Mouse (Mus musculus) thymus, postnatal 25 days (tissue): ENCODE data around the gene Olfr624.
"Not testable (repeated sequence)": the region's sequence is repeated elsewhere in the genome, so short reads cannot be mapped to it uniquely, and the experiment has no call there.

Experiments used
- DNase-seq: peaks from one replicate; pipeline ENCODE4 v3.0.0; 2022

Olfr624 gene

DNA sequence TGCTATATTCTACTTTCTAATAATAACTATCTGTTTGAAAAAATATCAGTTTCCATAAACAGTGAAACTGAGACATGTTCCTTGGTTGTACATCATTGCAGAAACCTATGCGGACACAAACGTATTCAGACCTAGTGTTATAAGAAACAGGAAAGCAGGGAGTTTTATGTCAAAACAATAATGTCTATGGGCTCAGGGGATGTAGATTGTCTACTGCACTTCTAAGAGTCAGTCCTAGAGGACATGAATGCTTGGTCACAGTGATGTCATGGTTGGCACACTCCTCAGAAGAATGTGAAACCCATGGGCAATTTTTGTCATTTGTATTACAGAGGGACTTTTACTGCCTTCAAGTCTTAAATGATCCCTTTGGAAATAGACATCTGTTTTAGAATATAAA lies at the start of gene Olfr624:
Olfr624 (minus strand) TSS at position 101 of the 400 bp plus-strand sequence.
- no peak for DNase-seq

DNA sequence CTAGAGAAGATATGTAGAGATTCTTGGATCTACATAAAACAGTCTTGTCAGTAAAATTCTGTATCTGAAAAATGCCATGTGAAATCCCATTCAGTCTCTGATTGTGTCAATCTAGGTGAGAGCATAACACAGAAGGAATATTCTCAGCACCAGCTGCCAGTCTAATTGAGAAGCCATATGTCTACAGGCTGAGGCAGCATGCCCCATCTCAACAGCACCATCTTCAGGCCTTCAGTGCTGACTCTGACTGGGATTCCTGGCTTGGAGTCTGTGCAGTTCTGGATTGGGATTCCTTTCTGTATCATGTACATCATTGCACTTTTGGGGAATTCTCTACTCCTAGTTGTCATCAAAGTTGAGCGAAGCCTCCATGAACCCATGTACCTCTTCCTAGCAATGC lies 45.4 kb upstream of the Olfr624 start:
- DNase-seq, result not testable (repeated sequence)

DNA sequence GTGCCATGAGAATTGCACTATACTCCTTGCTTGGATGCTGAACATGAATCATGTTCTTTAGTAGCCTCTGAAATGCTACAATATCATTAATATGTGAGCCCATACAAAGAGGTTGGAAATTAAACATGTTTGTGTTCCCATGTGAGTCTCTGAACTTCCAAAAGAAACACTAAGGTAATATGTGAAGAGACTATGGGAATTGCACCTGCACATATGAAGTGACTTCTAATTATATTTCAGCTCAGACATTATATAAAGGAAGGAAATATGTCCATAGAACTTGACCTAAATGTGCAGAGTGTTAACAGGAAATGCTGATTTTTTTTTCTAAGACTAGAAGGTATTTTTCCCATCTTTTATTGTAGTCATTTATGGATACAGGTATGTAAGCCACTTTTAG lies 43.4 kb upstream of the Olfr624 start, which contains the start of gene Olfr243:
Olfr243 (plus strand) TSS at position 301 of the 400 bp plus-strand sequence.
- DNase-seq, result no peak

- DNase-seq, result peak; percentile 11
Measured at GRCm38 (mm10) chr7:103712024-103712423, 41.0 kb upstream of the Olfr624 start.

DNA sequence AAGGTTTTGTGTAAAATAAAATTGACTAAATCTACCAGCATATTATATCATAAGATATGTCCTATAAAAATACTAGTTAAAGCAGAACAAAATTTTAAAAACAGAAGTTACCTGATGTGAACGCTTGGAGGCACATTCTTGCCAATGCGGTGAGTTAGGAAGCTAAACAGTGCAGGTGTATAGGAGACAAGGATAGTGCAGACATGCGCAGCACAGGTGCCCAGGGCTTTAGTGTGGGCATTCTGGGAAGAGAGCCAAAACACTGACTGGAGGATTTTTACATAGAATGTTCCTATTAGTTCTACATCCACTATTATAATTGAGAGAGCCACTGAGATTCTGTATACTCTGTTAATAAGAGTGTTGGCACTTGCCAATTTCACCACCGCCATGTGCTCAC lies 28.5 kb upstream of the Olfr624 start:
- no peak for DNase-seq

DNA sequence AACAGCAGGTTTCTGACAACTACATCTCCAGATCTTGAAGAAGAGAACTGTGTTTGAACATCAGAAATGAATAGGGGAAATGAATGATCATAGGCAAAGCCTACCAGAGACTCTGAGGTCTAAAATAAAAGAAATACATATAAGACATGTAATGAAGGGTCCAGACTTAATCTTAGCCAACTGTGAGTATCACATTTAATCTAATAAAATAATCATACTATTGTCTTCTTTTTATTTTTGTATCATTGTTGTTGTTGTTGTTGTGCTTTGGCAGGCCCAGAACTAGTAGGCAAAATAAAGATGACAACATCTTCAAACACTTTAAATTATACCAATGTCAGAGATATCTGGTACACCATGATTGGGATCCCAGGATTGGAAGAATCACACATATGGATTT lies 11.4 kb upstream of the Olfr624 start, which contains the start of gene Olfr625-ps1:
Olfr625-ps1 (plus strand) TSS at position 301 of the 400 bp plus-strand sequence.
- DNase-seq, result no peak

GRCm38 (mm10) chr7:103663598-103663997 lies 7.4 kb downstream of the Olfr624 start, which contains the start of gene Olfr623:
Olfr623 (minus strand) TSS chr7:103663698.
- DNase-seq, result no peak

DNA sequence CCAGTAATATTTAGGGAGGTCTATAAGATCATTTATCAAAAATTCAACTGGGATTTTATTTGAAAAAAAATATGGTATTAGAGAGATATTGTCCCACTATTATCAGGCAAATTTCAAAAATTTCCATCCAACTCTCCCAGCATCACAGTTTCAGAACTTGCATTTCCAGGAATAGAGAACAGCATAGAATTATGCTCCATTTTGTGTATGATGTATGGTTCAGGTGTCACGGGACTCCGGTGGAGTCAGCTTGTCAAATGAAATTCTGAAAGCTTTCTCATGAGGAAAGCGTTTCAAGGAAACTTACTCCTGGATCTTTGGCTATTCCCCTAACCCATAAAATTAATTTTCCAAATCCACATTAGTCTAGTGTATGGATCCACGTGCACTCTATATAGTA lies 26.9 kb downstream of the Olfr624 start:
- DNase-seq, result no peak

DNA sequence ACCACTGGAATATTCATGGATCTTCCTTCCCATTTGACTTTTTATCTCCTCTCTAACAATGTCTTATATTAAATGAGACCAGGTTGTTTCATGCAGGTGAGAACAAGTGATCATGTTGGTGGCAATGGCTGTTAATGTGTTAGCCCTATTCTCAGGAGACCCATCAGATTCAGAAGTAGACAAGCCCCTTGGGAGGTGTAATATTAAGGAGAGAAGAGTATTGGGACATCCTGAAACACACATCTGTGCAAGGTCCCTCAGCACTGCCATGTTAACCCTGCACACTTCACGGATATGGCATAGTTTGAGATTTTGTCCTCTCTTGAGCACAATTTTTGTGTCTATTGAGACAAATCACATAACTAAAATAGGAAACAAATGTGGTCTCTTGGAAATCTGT lies 28.4 kb downstream of the Olfr624 start, which contains the start of gene Olfr622:
Olfr622 (minus strand) TSS at position 101 of the 400 bp plus-strand sequence.
- no peak for DNase-seq

DNA sequence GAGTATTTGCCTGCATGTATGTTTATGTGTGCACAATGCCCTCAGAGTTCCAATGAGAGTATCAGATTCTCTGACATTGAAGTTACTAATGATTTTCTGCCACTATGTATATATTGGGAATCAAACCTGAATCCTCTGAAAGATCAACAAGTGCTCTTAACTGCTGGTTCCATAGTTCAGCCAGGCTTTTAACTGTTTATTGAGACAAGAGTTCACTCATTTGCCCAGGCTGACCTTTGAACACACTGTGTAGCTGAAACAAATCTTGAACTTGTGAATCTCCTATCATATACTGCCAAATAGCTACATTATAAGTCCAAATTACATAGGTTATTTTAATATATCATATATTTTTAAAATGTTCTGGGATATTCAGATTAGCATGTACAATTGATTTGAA lies 34.2 kb downstream of the Olfr624 start:
- no peak for DNase-seq
